Mouse (Mus musculus) adrenal gland, adult 18-20 months (tissue): ENCODE results near the gene Agap1. TPM values are rescaled to one million over a fixed set of nuclear protein-coding genes. Genes with fewer than 3 reads are reported as not detected.

Experiments
- DNase-seq, 2 experiments: peaks; one replicate each; pipeline ENCODE4 v3.0.0; 2021 to 2022; ENCODE audit warnings: low spot score in 2 of 2
- long read RNA-seq, 2 experiments: library from polyadenylated mRNA; stranded (forward); transcript quantifications; one replicate each; pipeline ENCODE4 v2.0.0; 2021
- total RNA-seq, 2 experiments: library from RNA; stranded (reverse); gene quantifications; 1 replicate in 1 of 2; 2 replicates in 1 of 2; pipeline ENCODE4 v1.2.3; 2021

Gene Agap1
- 10 to 100 TPM; 44.7 to 59.1 TPM for total RNA-seq
- long read RNA-seq, experiment 1, full-length matches to known transcripts = 19 of 31 reads
- long read RNA-seq, experiment 1, partial matches to known transcripts = 4 of 31 reads
- long read RNA-seq, experiment 1, other reads (novel, unspliced or antisense) = 8 of 31 reads
- long read RNA-seq, experiment 2, full-length matches to known transcripts = 1 of 28 reads
- long read RNA-seq, experiment 2, partial matches to known transcripts = 15 of 28 reads
- long read RNA-seq, experiment 2, other reads (novel, unspliced or antisense) = 12 of 28 reads

- peak; percentile 96 for DNase-seq
These were observed at the start of gene Agap1 for GRCm38 (mm10) chr1:89454196-89455123. TSS of gene Agap1 (plus strand) at chr1:89454806.

GRCm38 (mm10) chr1:89405991-89406390, 48.6 kb upstream of the Agap1 start:
- no peak for DNase-seq

GRCm38 (mm10) chr1:89407986-89408385, 46.6 kb upstream of the Agap1 start:
- DNase-seq = no peak

GRCm38 (mm10) chr1:89413122-89413521, 41.5 kb upstream of the Agap1 start:
- no peak for DNase-seq

- no peak for DNase-seq
These were observed 40.0 kb upstream of the Agap1 start for GRCm38 (mm10) chr1:89414563-89414962.

GRCm38 (mm10) chr1:89416929-89417328, 37.7 kb upstream of the Agap1 start:
- no peak for DNase-seq

- no peak for DNase-seq
These were observed 34.0 kb upstream of the Agap1 start for GRCm38 (mm10) chr1:89420642-89421041.

- peak in 1 of 2 experiments; percentile 26 for DNase-seq
These were observed 33.2 kb upstream of the Agap1 start for GRCm38 (mm10) chr1:89421401-89421800.

GRCm38 (mm10) chr1:89424563-89424962, 30.0 kb upstream of the Agap1 start:
- DNase-seq = peak in 1 of 2 experiments; percentile 33

- no peak for DNase-seq
These were observed 28.5 kb upstream of the Agap1 start for GRCm38 (mm10) chr1:89426137-89426536.

GRCm38 (mm10) chr1:89428671-89429070, 25.9 kb upstream of the Agap1 start:
- DNase-seq = no peak

- DNase-seq = no peak
These were observed 24.5 kb upstream of the Agap1 start for GRCm38 (mm10) chr1:89429946-89430640.

- DNase-seq = no peak
These were observed 15.3 kb upstream of the Agap1 start for GRCm38 (mm10) chr1:89439351-89439750.

GRCm38 (mm10) chr1:89441236-89441897, 13.2 kb upstream of the Agap1 start:
- no peak for DNase-seq

- no peak for DNase-seq
These were observed 11.1 kb upstream of the Agap1 start for GRCm38 (mm10) chr1:89443512-89443911.

GRCm38 (mm10) chr1:89444014-89444413, 10.6 kb upstream of the Agap1 start:
- DNase-seq = no peak

- no peak for DNase-seq
These were observed 4.5 kb upstream of the Agap1 start for GRCm38 (mm10) chr1:89450139-89450538.

- peak in 1 of 2 experiments; percentile 68 for DNase-seq
These were observed 2.5 kb upstream of the Agap1 start for GRCm38 (mm10) chr1:89452138-89452537.

GRCm38 (mm10) chr1:89453666-89454065, 940 bp upstream of the Agap1 start:
- no peak for DNase-seq

GRCm38 (mm10) chr1:89455421-89456091, 950 bp downstream of the Agap1 start:
- DNase-seq = peak; percentile 51 to 58
